Mouse (Mus musculus) hindbrain, embryonic 13.5 days (tissue): Measurements from ENCODE around the gene Angptl8. TPM values are rescaled to one million over a fixed set of nuclear protein-coding genes. Genes with fewer than 3 reads are reported as not detected.
A peak's percentile ranks its signal among the peaks of the same experiment; 100 is the strongest.

ENCODE experiments used
- ATAC-seq: fragments of 200-750 bp; cut with Nextera tagmentation; 2 replicates; pipeline ENCODE4 v1.8.0; 2017; ENCODE audit warnings: moderate TSS enrichment; ENCODE audit not compliant: low FRiP score
- H3K27ac ChIP-seq: fragments of 300-500 bp; sonication (generic); 2 replicates; pipeline ENCODE4 v1.5.1; 2015; ENCODE audit warnings: inconsistent platforms, mild to moderate bottlenecking, moderate library complexity
- H3K27me3 ChIP-seq: fragments of 300-500 bp; sonication (generic); 2 replicates; pipeline ENCODE4 v1.6.1; 2015; ENCODE audit warnings: mild to moderate bottlenecking, inconsistent platforms
- H3K36me3 ChIP-seq: fragments of 300-500 bp; sonication (generic); 2 replicates; pipeline ENCODE4 v1.6.1; 2015; ENCODE audit warnings: mild to moderate bottlenecking, inconsistent platforms
- H3K4me1 ChIP-seq: fragments of 300-500 bp; sonication (generic); replicated peaks from 2 replicates; pipeline ENCODE4 v1.6.1; 2015; ENCODE audit warnings: inconsistent platforms
- H3K4me2 ChIP-seq: fragments of 300-500 bp; sonication (generic); 2 replicates; pipeline ENCODE4 v1.6.1; 2015; ENCODE audit warnings: inconsistent platforms, mild to moderate bottlenecking, moderate library complexity
- H3K4me3 ChIP-seq: fragments of 300-500 bp; sonication (generic); 2 replicates; pipeline ENCODE4 v1.5.1; 2015; ENCODE audit warnings: mild to moderate bottlenecking, inconsistent platforms
- H3K9ac ChIP-seq: fragments of 300-500 bp; sonication (generic); 2 replicates; pipeline ENCODE4 v1.6.1; 2015; ENCODE audit warnings: mild to moderate bottlenecking, inconsistent platforms
- H3K9me3 ChIP-seq: fragments of 300-500 bp; sonication (generic); 2 replicates; pipeline ENCODE4 v1.6.1; 2016; ENCODE audit warnings: inconsistent platforms
- WGBS: fragments of 180-500 bp; shearing (Covaris S2); methylation state at CpG from one replicate; pipeline ENCODE4 v1.1.7; 2015; 5-methylcytosine and 5-hydroxymethylcytosine counted together
- polyA plus RNA-seq: library from polyadenylated mRNA; unstranded; fragments of >200 nt; fragmentation: Nextera tagmentation; extraction: Ambion mirVana; gene quantifications from 2 replicates; pipeline ENCODE4 v1.2.1, GENCODE M21; 2015

The Angptl8 gene
- polyA plus RNA-seq, 1 experiment from 2014 or later = 0.53 TPM

DNA sequence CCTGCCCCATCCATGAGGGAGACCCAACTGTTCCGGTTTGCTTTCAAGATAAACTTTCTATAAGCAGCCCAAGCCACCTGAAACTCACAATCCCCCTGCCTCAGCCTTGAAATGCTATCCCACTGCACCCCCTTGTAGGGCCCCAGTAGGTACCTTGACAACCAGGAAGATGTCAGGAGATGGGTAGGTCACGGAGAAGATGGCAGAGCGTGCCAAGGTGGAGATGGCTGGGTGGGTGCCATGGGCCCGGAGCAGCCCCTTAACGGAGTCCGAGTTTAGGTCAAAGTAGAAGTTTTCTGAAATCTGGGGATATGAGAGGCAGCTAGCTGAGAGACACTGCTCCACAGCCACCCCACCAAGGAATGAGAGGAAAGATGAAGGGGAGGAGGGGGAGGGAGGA lies 6.0 kb downstream of the Angptl8 start:
- ATAC-seq = no peak
- Histone ChIP-seq H3K4me1 (no peaks in the 10 kb centered on the region), H3K4me3 (no peak overlapping the region), H3K27ac (no peak overlapping the region), H3K9ac (no peak overlapping the region), H3K36me3 (0 out of 2 replicates have a peak, but pooled peaks cover 3% of the 10 kb centered on the region), H3K9me3 (no peaks in the 10 kb centered on the region), H3K27me3 (no peaks in the 10 kb centered on the region), H3K4me2 (no peak overlapping the region)
- 96% methylated on average over 6 of the region's 6 CpGs for WGBS

DNA sequence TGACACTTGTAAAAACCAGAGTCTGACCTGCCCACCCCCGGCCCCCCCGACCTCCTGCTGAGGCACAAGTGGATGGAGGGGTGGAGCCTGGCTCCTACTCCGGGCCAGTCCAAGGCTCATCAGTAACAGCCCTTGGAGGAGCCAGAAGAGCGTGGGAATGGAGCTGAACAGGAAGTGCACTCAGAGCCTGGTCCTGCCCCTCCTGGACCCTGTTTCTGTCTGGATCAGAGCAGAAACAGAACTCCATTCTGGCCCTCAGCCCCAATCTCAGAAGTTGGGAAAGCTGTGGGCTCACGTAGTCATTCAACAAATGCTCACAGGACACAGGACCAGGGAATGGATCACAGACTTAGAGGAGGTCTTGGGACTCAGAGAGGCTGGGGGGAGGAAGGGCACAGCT lies 7.1 kb downstream of the Angptl8 start:
- Histone ChIP-seq H3K4me1 (peaks cover 9% of the 10 kb centered on the region), H3K27me3 (no peaks in the 10 kb centered on the region), H3K27ac (no peak overlapping the region; the same call in 1 of the 2 replicates), H3K4me2 (no peak overlapping the region), H3K4me3 (no peak overlapping the region), H3K36me3 (no peaks in the 10 kb centered on the region), H3K9ac (no peak overlapping the region), H3K9me3 (no peaks in the 10 kb centered on the region)
- WGBS = 65% methylated on average over 5 of the region's 5 CpGs
- ATAC-seq = no peak

DNA sequence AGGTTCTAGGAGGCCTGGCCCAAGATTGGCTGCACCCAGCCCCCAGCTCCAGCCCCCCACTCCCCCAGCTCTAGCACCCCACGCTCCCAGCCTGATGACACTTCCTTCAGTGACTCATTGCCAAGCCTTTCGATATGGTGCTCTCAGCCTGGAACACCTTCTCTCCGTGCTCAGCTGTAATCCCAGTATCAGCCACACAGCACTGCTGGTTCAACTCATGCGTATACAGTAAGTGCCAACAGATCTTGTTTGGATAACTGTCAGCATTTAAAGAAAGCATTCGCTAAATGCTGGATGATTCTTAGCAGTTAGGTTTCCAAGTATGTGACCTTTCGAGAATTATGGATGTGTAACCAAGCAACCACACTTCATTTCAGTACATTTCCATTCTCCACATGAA lies 7.8 kb downstream of the Angptl8 start:
- no peak overlapping the region for H3K4me3 ChIP-seq
- peaks cover 16% of the 10 kb centered on the region for H3K4me1 ChIP-seq
- ATAC-seq = no peak
- H3K27ac ChIP-seq = no peak overlapping the region
- no peaks in the 10 kb centered on the region for H3K36me3 ChIP-seq
- H3K9ac ChIP-seq = no peak overlapping the region; the same call in 1 of the 2 replicates
- H3K27me3 ChIP-seq = no peaks in the 10 kb centered on the region
- 83% methylated on average over 6 of the region's 6 CpGs for WGBS
- H3K4me2 ChIP-seq = no peak overlapping the region
- no peaks in the 10 kb centered on the region for H3K9me3 ChIP-seq

DNA sequence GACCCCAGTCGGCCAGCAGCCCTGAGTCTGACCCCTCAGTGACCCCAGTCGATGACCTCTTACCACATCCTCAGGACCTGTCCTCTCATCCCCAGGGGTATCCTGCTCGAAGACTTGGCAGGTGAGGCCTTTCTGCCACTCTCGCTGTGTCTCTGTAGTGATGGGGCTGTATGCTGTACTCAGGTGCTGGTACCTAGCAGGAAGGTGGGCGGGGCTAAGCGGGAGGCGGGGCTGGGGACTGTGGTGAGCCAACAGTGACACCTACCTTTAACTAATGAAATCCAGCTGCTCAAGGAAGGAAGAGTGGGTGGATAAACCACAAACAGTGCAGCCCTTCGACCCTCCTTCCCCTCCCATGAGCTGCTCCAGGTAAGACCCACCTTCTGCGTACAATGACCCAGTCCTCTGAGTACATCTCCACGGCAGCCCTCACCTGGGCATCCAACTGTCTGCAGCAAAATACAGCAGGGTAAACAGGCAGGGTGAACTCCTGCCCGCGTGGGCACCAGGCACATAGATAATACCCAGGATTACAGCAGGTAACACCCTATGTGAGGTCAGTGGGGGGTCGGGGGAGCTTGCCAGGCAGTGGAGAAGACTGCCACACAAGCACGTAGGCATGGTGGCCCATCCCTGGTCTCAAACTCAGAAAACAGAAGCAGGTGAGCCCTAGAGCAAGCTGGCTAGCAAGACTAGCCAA lies 10.2 kb downstream of the Angptl8 start:
- no peak overlapping the region for H3K9ac ChIP-seq
- H3K36me3 ChIP-seq = no peaks in the 10 kb centered on the region
- 60% methylated on average over 14 of the region's 14 CpGs for WGBS
- peaks cover 20% of the 10 kb centered on the region for H3K4me1 ChIP-seq
- ATAC-seq = no peak
- H3K27me3 ChIP-seq = no peaks in the 10 kb centered on the region
- H3K9me3 ChIP-seq = no peaks in the 10 kb centered on the region
- no peak overlapping the region for H3K4me3 ChIP-seq
- no peak overlapping the region for H3K4me2 ChIP-seq
- H3K27ac ChIP-seq = no peak overlapping the region

DNA sequence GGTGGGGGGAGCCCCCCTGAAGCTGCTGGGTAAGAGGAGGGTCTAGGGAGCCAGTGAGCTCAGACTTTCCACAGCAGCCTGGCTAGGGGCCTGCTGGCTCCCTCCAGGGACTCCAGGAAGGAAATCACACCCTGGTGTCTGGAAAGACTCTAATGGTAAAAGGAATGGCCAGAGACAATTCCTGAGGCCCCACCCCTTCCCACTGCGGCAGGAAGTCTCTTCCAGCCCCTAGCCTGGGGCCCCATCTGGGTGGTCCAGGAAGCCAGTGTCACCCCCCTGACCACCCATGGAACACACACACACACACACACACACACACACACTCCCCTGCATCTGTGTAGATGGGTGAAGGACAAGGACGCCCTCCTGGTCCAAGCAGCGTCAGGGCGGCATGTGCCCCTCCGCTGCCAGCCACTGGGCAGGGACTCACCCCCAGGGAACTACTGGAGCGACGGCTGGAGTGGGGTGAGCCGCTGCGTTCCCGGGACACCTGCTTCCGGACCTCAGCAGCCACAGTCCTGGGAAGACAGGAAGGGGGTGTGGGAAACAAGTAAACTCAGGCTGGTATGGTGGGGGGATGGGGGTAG lies 11.5 kb downstream of the Angptl8 start:
- Histone ChIP-seq H3K27ac (peak overlapping the region; percentile 52; the same call in 1 of the 2 replicates), H3K4me1 (peaks cover 20% of the 10 kb centered on the region)
- 19% methylated on average over 11 of the region's 11 CpGs for WGBS

DNA sequence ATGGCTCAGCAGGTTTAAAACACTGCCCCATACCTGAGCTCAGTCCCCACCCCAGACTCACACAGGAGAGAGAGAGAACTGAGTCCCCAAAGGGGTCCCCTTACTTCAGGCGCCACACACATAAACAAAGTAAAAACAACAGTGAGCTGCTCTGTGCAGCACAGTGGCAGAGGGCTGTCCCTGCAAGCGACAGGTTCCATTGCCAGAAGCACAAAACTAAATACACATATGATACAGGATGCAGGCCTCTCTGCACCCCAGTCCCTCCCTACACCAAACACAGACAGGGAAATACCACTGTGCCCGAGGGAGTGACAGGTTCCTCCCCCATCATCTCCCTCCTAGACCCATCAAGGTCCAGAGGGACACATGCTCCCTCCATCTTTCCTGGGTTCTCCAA lies 12.1 kb downstream of the Angptl8 start:
- Histone ChIP-seq H3K4me2 (0 out of 2 replicates have a peak overlapping the region, but pooled peaks have one; percentile 31), H3K27me3 (0 out of 2 replicates have a peak, but pooled peaks cover 3% of the 10 kb centered on the region), H3K4me1 (peaks cover 25% of the 10 kb centered on the region), H3K9ac (0 out of 2 replicates have a peak overlapping the region, but pooled peaks have one; percentile 35), H3K27ac (peak overlapping the region; percentile 52; the same call in 1 of the 2 replicates), H3K9me3 (no peaks in the 10 kb centered on the region), H3K4me3 (no peak overlapping the region), H3K36me3 (no peaks in the 10 kb centered on the region)
- WGBS = 29% methylated on average over 3 of the region's 3 CpGs
- ATAC-seq = no peak

More for the DNA sequence above, 11.5 kb downstream of the Angptl8 start:
- Histone ChIP-seq H3K9ac (peak overlapping the region; percentile 58; the same call in 1 of the 2 replicates), H3K36me3 (no peaks in the 10 kb centered on the region), H3K4me3 (no peak overlapping the region), H3K27me3 (no peaks in the 10 kb centered on the region), H3K9me3 (no peaks in the 10 kb centered on the region), H3K4me2 (peak overlapping the region; percentile 31)
- no peak for ATAC-seq

DNA sequence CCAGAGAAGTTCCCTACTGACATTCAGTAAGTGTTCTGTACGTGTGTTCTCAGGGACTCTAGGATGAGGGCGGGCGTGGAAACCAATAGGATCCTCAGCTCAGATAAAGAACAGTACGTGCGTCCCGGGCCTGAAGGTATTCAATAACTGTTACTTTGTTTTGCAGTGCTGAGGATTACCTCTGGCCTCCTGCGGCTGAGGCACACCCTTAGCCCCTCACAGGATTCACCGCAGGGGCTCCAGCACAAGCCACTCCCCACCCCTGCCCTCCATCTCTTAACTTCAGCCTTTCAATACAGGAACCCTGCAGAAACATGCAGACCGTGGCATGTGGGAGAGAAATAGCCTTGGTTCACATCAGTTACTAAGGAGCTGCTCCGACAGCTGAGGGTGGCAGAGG lies 12.6 kb downstream of the Angptl8 start:
- Histone ChIP-seq H3K4me2 (no peak overlapping the region), H3K4me3 (no peak overlapping the region), H3K9me3 (no peaks in the 10 kb centered on the region), H3K36me3 (no peaks in the 10 kb centered on the region), H3K27me3 (0 out of 2 replicates have a peak, but pooled peaks cover 3% of the 10 kb centered on the region), H3K27ac (peak overlapping the region; percentile 52), H3K4me1 (peaks cover 30% of the 10 kb centered on the region), H3K9ac (peak overlapping the region; percentile 35; the same call in 1 of the 2 replicates)
- 30% methylated on average over 10 of the region's 10 CpGs for WGBS
- ATAC-seq = no peak

DNA sequence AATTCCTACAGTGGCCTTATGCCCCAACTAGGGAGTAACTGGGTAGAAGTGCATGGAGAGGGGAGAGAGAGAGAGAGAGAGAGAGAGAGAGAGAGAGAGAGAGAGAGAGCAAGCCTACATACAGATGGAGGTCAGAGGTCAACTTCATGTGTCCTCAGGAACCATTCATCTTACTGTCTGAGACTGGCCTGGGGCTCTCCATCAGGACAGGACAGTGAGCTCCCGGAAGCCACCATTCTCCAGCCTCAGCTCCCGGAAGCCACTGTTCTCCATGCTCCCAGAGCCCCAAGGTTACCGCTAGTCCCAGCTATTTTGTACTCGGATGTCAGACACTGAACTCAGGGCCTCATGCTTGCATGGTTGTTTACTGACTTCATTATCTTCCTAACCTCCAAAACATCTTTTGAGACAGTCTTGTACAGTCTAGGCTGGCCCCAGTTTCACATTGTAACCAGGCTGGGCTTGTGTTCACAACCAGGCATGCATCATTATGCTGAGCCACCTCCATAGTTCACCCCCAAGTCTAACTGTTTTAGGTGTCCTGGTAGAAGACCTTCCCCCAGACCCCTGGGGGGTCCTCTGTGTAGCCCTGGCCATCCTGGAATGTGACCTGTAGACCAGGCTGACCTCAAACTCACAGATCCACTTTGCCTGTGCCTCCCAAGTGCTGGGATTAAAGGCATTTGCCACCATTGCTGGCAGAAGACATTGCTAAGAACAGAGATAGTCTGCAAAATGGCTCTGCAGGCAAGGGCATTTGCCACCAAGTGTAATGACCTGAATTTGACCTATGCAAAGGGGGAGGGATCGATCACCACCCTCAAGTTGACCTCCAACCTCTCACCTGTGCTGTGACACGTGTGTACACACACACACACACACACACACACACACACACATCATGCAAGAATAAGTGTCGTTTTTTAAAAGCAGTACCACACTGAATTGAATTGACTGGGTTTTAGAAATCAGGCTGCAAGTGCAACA lies 14.7 kb downstream of the Angptl8 start:
- Histone ChIP-seq H3K4me1 (peaks cover 32% of the 10 kb centered on the region), H3K4me3 (no peak overlapping the region), H3K9me3 (no peaks in the 10 kb centered on the region), H3K9ac (no peak overlapping the region), H3K27me3 (peaks cover 8% of the 10 kb centered on the region; the same call in 1 of the 2 replicates), H3K36me3 (no peaks in the 10 kb centered on the region), H3K4me2 (no peak overlapping the region), H3K27ac (no peak overlapping the region; the same call in 1 of the 2 replicates)
- ATAC-seq = no peak
- WGBS = 66% methylated on average over 7 of the region's 7 CpGs

DNA sequence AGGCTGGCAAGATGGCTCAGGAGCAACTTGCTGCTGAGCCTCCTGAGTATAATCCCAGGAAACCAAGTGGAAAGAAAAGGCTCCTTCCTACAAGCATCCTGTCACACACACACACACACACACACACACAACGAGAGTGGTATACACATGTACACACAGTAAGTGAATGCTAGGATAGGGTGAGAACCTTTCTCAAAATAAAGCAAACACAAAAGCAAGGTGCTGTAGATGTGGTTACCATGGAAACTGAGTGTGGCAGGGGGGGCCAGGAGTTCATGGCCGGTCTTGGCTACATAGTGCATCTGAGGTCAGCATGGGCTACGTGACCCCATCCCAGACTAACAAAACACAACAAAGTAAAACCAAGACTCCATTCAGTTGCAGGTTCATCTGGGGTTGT lies 15.8 kb downstream of the Angptl8 start:
- H3K9ac ChIP-seq = no peak overlapping the region
- peak overlapping the region; percentile 59 for H3K4me2 ChIP-seq
- no peaks in the 10 kb centered on the region for H3K9me3 ChIP-seq
- WGBS = 80% methylated on average over 3 of the region's 3 CpGs
- no peak overlapping the region for H3K27ac ChIP-seq
- peaks cover 32% of the 10 kb centered on the region for H3K4me1 ChIP-seq
- H3K36me3 ChIP-seq = no peaks in the 10 kb centered on the region
- no peak for ATAC-seq
- peaks cover 8% of the 10 kb centered on the region; the same call in 1 of the 2 replicates for H3K27me3 ChIP-seq
- peak overlapping the region; percentile 49; the same call in 1 of the 2 replicates for H3K4me3 ChIP-seq

DNA sequence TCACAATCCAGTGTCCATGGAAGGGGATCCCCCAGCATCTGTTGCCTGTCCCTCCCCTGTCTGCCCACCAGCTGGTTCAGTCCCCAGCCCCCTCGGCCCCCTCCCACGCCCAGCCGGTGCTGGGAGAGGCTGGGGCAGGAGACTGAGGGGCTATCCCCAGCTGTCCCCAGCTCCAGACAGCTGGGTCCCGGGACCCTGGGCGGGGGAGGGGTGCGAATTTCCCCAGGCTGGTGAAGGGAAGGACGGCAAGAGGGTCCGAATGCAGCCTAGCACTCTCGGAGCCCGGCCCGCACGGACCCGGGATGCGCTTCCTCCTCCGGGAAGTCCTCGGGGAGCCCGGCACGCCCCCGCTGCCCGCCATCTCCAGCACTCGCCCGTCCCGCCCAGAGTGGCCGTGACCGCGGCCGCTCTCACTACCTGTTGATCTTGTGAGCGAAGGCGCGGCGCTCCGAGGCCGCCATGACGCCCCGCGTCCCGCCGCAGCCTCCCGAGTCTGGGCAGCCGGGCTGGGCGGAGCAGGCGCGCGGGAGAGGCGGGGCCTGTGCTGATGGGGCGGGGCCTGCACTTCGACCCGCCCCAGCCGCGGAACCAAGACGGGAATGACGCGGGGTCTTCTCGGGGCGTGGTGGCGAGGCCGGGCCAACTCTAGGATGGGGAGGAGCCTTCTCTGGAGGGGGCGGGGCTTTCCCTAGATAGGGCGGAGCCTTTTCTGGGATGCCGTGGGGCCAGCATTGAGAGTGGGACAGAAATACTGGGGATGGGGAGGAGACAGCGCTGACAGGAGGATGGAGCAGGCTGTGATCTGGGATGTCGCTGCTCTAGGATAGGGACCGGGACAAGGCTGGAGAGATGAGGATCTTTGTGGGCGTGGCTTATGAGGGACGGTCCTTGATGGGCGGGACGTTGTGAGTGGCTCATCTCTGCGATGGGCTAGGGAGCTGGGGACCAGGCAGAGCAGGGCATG lies 17.1 kb downstream of the Angptl8 start, which contains the start of gene Dock6:
Dock6 (minus strand) TSS at position 508 of the 964 bp plus-strand sequence.
- Histone ChIP-seq H3K9me3 (no peaks in the 10 kb centered on the region), H3K4me1 (peaks cover 23% of the 10 kb centered on the region), H3K36me3 (no peaks in the 10 kb centered on the region), H3K4me3 (peak within 1 kb of the TSS; percentile 49), H3K27ac (0 out of 2 replicates have a peak within 1 kb of the TSS, but pooled peaks have one; percentile 44), H3K4me2 (peak within 1 kb of the TSS; percentile 59), H3K27me3 (peaks cover 8% of the 10 kb centered on the region; the same call in 1 of the 2 replicates), H3K9ac (peak within 1 kb of the TSS; percentile 69)
- under 1% methylated on average over 54 of the region's 68 CpGs for WGBS
- peak; percentile 87 for ATAC-seq

DNA sequence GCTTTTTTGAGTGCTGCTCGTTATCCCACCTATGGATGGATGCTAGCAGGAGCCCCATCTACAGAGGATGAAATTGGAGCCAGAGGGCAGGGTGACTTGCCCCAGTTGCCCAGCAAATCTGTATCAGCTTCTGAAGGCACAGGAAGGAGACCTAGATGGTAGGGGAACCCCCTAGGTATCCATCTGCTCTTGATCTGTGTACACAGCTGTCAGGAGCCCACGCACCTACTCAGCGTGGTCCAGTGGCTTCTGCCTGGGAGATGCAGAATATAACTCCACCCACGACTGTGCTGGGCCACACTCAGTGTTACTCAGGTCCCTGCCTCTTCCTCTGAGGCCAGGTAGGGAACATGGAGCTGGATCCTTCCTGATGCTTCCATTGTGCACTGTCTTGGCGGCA lies 18.7 kb downstream of the Angptl8 start:
- no peak overlapping the region for H3K4me2 ChIP-seq
- H3K4me1 ChIP-seq = peaks cover 12% of the 10 kb centered on the region
- peaks cover 8% of the 10 kb centered on the region; the same call in 1 of the 2 replicates for H3K27me3 ChIP-seq
- no peak overlapping the region for H3K9ac ChIP-seq
- no peak overlapping the region for H3K4me3 ChIP-seq
- WGBS = 77% methylated on average over 5 of the region's 5 CpGs
- no peaks in the 10 kb centered on the region for H3K9me3 ChIP-seq
- no peaks in the 10 kb centered on the region for H3K36me3 ChIP-seq
- no peak for ATAC-seq
- no peak overlapping the region for H3K27ac ChIP-seq
